Mouse (Mus musculus): Measurements from ENCODE around the gene Gm6169. TPM values are rescaled to one million over a fixed set of nuclear protein-coding genes. Genes with fewer than 3 reads are reported as not detected.
A peak's percentile ranks its signal among the peaks of the same experiment; 100 is the strongest.
"Not testable (repeated sequence)": the region's sequence is repeated elsewhere in the genome, so short reads cannot be mapped to it uniquely, and the experiment has no call there.

Gene Gm6169
- total RNA-seq, 2 experiments from 2014 or later = 0.32 to 8.8 TPM

DNA sequence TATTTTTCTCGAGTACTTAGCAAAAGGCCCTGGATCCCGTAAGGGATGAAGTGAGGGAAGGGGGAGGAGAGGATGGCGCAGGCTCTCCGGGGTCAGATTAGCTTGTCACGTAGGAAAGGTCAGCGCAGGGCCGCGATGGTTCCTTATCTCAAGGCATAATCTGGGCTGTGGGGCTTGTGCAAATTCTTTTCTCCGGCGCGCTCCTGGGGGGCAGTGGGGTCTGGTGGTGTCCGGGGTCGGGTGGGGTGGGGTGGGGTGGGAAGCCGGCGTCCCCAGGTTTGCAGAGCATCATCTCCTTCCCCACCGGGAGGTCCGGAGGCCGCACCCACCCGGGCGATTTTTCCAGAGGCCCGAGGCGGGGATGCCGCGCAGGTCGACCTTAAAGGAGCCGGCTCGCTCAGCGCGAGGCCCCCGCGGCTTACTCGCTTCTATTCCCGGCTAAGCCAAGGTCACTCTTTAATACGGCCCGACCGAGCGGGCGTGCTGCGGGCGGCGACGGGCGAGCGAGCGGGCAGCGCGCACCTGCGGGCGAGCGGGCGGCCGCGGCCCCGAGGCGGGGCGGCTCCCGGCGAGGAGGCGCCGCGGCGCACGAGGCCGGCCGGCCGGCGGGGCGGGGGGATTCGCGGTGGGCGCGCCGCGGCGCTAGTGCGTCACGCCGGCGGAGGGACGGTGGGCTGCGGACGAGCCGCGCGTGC lies 28.0 kb downstream of the Gm6169 start:
- peak in 1 of 2 experiments; percentile 23 for DNase-seq (ENCODE audit: low spot score in 2 of 2)

DNA sequence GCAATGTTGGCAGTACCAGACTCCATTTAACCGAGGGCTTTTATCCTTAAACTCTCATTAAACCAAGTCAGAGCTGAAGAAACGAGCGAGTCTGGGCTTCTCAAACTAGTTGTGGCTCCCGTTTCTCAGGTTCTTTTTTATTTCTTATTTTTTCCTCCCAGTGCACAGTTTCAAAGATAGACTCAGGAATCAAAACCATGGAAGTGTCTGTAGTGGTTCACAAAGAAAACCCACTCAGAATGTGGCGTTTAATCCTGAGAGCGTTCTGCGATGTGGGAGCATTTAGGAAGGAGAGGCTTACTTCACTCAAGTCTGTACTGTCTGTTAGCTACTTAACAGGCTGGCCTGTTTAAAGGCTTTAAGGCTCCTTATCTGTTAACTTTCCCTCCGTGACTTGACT lies 30.9 kb downstream of the Gm6169 start:
- no peak for DNase-seq (ENCODE audit: low spot score in 2 of 2)

DNA sequence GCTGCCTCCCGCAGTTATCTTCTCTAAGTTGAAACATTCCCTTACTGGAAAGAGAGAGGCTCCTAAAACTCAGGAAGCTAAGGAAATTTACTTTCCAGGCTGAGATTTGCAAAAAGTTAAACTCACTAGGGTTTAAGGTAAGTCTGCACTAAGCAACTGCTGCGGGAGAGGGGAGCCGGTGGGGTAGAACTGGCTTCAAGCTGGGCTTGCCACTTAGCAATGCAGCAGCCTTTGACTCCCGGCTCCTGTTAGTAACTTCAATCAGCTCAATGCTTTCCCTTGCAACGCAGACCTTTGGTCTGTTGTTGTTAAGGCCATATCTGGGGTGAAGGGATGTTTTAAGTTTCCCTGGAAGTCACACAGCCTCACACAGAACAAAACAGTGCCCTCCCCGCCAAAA lies 31.3 kb downstream of the Gm6169 start:
- DNase-seq (ENCODE audit: low spot score in 2 of 2) = no peak

DNA sequence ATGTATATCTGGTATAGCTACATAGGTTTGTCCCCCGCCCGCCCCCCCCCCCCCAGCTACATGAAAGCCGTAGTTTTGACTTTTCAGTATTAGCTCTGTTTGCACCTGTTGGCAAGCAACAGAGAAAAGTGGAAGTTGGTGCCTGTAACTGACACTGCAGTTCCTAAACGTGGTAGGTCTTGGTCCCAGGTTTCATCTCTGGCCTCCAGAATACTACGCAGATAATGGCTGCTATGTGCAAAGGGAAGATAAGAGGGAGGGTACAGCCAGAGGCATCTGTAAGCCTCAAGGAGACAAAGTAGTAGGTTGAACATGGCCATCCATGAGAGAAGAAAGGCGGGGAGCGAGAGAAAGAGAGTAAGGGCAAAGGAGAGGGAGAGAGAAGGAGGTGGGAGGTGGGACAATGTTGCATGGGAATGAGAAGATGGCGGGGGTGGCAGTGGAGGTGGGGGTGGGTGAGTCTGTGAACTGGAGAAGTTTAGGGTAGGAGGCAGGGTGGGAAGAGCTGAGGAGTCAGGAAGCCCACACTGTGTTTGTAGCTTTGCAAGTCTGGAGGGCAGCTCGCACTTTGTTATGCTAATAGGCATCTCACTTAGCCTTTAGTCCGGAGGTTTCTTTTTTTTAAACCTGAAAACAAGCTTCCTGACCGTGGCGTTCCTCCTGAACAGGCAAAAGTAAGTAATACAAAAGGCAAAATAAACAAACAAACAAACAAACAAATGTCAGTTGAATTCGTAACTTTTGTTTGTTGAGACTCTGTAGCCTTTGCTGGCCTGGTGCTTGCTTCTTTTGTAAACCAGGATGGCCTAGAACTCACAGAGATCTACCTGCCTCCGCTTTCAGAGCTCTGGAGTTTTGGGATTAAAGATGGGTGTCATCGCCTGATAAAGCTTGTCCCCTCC lies 32.1 kb downstream of the Gm6169 start, which contains the start of gene Fam169a:
Gene Fam169a (plus strand): TSS at position 638 of the 902 bp plus-strand sequence.
- no peak for DNase-seq (ENCODE audit: low spot score in 2 of 2)

DNA sequence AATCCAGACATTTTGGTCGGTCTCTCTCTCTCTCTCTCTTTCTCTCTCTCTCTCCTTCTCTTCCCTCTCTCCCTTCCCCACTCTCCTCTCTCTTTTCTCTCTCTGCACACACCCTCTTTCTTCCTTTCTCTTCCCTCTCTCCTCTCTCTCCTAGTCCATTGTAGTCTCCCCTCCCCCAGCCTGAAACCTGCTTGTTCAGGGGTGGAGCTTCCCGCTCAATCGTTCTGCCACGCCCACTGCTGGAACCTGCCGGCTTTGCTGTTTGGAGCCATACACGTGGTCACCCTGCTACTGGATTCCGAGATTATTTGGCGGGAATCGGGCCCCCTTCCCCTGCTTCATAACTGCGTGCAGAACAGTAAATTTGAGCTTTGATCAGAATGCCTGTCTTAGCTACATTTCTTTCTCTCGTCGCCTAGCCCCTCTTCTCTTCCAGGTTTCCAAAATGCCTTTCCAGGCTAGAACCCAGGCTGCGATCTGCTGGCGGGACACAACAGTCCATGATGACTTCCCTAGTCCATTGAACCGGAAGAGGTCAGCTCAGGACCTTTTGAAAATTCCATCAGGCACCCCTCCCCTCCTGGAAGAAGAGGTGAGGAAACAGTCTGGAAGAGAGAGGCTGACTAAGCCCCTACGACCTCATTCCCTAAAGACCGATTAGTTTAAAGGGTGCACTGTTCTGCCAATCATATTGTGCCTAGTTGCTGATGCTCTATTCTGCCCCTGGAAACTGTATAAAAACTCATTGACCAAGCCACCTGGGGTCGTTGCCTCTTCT lies 34.0 kb downstream of the Gm6169 start:
- not testable (repeated sequence) for DNase-seq (ENCODE audit: low spot score in 2 of 2)

DNA sequence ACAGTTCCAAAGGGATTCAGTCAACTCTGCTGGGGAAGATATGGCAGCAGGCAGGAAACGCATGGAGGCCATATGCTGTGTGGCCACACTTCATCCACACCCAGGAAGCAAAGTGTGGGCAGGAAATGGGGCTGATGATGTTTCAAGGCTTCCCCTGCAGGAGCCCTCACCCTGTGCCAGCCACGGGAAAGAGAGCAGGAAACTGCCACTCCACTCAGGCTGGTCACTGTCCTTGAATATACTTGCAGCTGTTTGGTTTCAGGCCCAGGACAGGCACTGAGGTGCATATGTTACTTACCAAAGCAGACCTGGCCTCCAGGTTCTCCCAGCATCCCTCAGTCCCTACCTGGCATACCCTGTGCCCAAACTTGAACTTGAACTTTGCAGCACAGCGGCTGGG lies 34.6 kb downstream of the Gm6169 start:
- no peak for DNase-seq (ENCODE audit: low spot score in 2 of 2)

DNA sequence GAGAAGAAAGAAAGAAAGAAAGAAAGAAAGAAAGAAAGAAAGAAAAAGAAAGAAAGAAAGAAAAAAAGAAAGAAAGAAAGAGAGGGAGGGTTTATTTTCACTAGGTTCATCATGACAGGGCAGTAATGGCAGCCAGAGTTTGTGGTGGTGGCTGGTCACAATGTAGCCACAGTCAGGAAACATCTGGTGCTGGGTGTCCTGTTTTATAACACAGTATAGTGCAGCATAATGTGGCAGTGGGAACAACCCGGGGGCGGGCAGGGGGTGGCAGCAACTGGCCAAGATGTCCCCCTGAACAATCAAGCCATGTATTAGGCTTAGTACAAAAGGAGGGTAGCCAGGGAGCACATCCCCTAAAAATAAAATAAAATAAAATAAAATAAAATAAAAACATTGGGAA lies 35.6 kb downstream of the Gm6169 start:
- DNase-seq (ENCODE audit: low spot score in 2 of 2) = no peak

DNA sequence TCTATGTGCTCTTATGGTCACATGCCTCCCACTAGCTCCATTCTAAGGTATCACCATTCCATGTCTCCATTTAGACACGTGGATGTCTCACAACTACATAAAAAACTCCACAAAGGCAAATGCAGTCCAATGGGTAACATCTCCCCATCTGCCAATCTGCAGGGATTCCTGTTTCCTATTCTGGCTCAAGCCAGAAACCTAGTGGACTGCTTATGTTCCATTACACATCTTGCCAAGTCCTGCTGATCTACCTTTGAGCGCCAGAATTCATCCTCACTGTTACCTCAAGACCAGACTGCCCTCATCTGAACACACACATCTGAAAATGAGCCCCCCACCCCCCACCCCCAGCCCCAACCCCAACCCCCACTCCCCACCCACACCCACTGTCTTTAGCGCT lies 36.9 kb downstream of the Gm6169 start:
- DNase-seq (ENCODE audit: low spot score in 2 of 2) = no peak

DNA sequence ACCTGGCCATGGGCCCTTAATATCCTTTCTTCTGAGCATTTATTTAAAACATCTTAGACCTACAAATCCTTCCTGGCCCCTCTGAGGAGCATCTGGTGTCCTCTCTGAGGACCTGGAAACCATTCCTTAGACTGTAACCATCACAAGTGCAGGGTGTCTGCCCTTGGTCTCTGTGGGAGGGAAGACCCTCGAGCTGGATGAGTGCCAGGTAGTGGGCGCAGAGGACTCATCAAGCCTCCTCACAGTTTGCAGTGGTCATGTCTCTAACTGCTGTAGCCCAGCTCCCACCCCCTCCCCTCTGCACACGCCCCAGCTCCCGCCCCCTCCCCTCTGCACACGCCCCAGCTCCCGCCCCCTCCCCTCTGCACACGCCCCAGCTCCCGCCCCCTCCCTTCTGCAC lies 38.7 kb downstream of the Gm6169 start:
- DNase-seq (ENCODE audit: low spot score in 2 of 2) = no peak

DNA sequence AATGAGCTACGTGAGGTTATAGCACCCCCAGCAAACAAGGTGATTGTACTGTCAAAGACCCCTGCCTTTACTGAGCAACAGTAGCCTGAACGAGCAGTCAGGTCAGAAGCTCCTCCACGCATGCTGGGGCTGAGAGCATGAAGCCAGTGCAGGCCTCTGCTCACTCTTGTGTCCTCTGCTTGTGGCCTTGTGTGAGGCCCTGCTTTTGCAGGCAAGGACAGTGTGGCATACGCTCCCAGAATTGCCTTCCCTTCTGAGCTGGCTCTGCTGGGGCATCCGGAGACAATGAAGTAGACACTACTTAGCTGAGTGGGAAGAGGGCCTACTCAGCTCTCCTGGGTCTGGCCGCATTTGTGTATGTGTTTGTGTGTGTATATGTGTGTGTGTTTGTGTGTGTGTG lies 39.3 kb downstream of the Gm6169 start:
- DNase-seq (ENCODE audit: low spot score in 2 of 2) = peak in 1 of 2 experiments; percentile 17

DNA sequence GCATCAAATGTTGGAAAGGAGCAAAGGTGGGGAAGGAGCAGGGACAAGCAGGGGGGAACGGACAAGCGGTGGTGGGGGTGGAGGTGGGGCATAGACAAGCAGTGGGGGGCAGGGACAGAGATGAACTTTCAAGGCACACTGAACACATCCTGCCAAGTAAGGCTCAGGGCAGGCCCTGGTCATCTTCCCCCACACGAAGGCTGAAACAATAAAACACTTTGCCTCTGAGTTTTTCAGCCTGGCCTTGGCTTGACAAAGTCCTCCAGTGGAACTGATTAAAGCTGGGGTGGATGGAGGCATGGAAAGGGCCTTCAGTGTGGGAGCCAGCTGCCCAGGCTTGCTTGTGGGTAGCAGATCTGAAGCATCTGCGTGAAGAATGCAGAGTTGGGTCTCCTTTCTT lies 41.2 kb downstream of the Gm6169 start:
- peak in 1 of 2 experiments; percentile 34 for DNase-seq (ENCODE audit: low spot score in 2 of 2)

DNA sequence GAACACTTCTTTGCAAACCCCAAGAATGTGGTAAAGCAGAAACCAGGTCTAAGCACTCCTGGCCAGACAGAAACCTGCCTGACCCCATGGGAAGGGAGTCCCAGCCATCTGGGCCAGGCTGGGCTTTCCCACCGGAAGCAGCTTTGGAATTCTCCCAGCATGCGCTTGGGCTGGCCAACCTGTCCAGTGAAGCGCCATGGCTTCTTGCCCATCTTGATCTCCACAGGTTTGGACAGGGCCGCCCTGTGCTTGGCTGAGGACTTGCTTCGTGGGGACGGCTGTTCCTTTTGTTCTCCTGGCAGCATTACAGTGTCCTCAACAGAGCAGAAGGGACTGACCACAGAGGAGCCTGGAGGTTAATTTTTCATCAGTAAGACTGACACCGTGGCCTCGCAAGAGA lies 45.2 kb downstream of the Gm6169 start:
- DNase-seq (ENCODE audit: low spot score in 2 of 2) = no peak

DNA sequence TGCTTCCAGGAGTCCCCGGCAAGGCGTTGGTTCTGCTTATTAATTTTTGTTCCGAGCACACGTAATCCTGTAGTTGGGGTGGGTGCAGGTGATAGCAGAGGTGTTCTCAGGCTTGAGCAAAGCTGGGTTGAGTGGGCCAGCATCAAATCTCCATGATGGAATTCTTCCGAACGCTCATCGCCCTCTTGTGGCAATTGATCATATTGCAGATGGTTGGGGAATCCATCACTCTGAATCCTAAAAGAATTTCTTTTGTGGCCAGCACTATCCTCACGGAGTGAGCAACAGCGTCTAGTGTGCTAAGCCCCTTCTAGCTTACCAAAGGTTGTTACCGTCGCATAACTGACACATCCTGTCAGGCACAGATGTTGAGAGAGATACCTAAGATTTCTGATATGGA lies 46.4 kb downstream of the Gm6169 start:
- DNase-seq (ENCODE audit: low spot score in 2 of 2) = peak; percentile 52 to 63

DNA sequence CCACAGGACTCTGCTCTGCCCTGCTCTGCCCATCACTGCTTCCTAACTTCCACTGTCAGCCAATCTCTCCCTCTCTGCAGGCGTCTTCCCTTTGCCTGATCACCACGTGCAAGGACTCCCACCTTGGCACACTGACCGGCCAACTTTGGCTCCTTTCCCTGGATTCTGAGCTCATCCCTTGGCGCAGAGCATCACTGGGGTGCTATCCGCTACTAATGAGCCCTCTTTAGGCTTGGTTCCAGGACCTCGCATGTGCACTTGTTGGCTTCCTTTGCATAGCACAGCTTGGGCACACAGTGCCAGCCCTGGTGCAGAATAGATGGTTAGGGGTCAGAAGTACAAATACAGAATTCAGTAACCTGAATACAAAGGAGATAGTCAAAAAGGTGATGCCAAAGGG lies 47.9 kb downstream of the Gm6169 start:
- DNase-seq (ENCODE audit: low spot score in 2 of 2) = peak in 1 of 2 experiments; percentile 24

Other genes starting within 250 kb of the Gm6169 start
- under 1 TPM; 0.10 to 0.66 TPM for gene Gcnt4, start 174.5 kb downstream of the Gm6169 start, total RNA-seq (2021)
- gene 1700029F12Rik, start 64.9 kb downstream of the Gm6169 start, total RNA-seq (2021) = not detected
- gene Fam169a, start 32.0 kb downstream of the Gm6169 start, total RNA-seq (2021) = 10 to 100 TPM in 1 of 2 experiments, 1 to 10 TPM in 1; 1.3 to 12.5 TPM
- 10 to 100 TPM; 43.6 to 49.7 TPM for gene Gfm2, start 38.7 kb upstream of the Gm6169 start, total RNA-seq (2021)
- gene Nsa2, start 38.7 kb upstream of the Gm6169 start, total RNA-seq (2021) = 10 to 100 TPM; 58.5 to 69.6 TPM
- 10 to 100 TPM; 40.3 to 48.1 TPM for gene Hexb, start 99.1 kb upstream of the Gm6169 start, total RNA-seq (2021)
- gene Enc1, start 141.9 kb upstream of the Gm6169 start, total RNA-seq (2021) = 10 to 100 TPM in 1 of 2 experiments, 1 to 10 TPM in 1; 6.2 to 10.6 TPM

Measured in adrenal gland, adult 18-20 months (tissue).